Mouse (Mus musculus) liver, postnatal 0 days (tissue): ENCODE measurements around the gene Sdccag8. TPM values are rescaled to one million over a fixed set of nuclear protein-coding genes. Genes with fewer than 3 reads are reported as not detected.
A peak's percentile ranks its signal among the peaks of the same experiment; 100 is the strongest.

Experiments used
- ATAC-seq: fragments of 200-750 bp; cut with Nextera tagmentation; 2 replicates; pipeline ENCODE4 v1.8.0; 2017; ENCODE audit warnings: mild to moderate bottlenecking, moderate library complexity
- DNase-seq: peaks from one replicate; pipeline ENCODE4 v3.0.0-alpha.2; 2016
- H3K27ac ChIP-seq: fragments of 300-500 bp; sonication (generic); 2 replicates; pipeline ENCODE4 v1.5.1; 2014; ENCODE audit warnings: antibody characterized with exemption, moderate library complexity, mild to moderate bottlenecking, low read depth
- H3K27me3 ChIP-seq: fragments of 300-500 bp; sonication (generic); 2 replicates; pipeline ENCODE4 v1.6.1; 2014; ENCODE audit warnings: low read length, control low read depth, mixed read lengths; ENCODE audit not compliant: insufficient read depth
- H3K36me3 ChIP-seq: fragments of 300-500 bp; sonication (generic); replicated peaks from 2 replicates; pipeline ENCODE4 v1.6.1; 2014; ENCODE audit warnings: mild to moderate bottlenecking, control low read depth, low read length, moderate library complexity, mixed read lengths; ENCODE audit not compliant: insufficient read depth
- H3K4me1 ChIP-seq: fragments of 300-500 bp; sonication (generic); 2 replicates; pipeline ENCODE4 v1.6.1; 2014; ENCODE audit warnings: antibody characterized with exemption, mild to moderate bottlenecking, control low read depth; ENCODE audit not compliant: insufficient read depth
- H3K4me2 ChIP-seq: fragments of 300-500 bp; sonication (generic); 2 replicates; pipeline ENCODE4 v1.6.1; 2014; ENCODE audit warnings: low read depth, mild to moderate bottlenecking, low read length, moderate library complexity, mixed read lengths
- H3K4me3 ChIP-seq: fragments of 300-500 bp; sonication (generic); 2 replicates; pipeline ENCODE4 v1.5.1; 2014; ENCODE audit warnings: low read depth, low read length
- H3K9ac ChIP-seq: fragments of 300-500 bp; sonication (generic); replicated peaks from 2 replicates; pipeline ENCODE4 v1.6.1; 2014; ENCODE audit warnings: mild to moderate bottlenecking, moderate library complexity
- H3K9me3 ChIP-seq: fragments of 300-500 bp; sonication (generic); 2 replicates; pipeline ENCODE4 v1.6.1; 2016; ENCODE audit warnings: mild to moderate bottlenecking, control low read depth, low read length, mixed read lengths
- CTCF ChIP-seq: sonication (generic); IDR thresholded peaks from 2 replicates; pipeline ENCODE4 v1.5.1; 2016; ENCODE audit warnings: antibody characterized with exemption, low read depth
- EP300 ChIP-seq: IDR thresholded peaks from 2 replicates; pipeline ENCODE4 v1.6.1; 2016; ENCODE audit warnings: antibody characterized with exemption, low read depth, mild to moderate bottlenecking
- WGBS: fragments of 180-500 bp; shearing (Covaris S2); extraction: QIAGEN DNeasy Blood & Tissue Kit; methylation state at CpG from one replicate; pipeline ENCODE4 v1.1.7; 2014; ENCODE audit not compliant: insufficient replicate concordance; 5-methylcytosine and 5-hydroxymethylcytosine counted together
- polyA plus RNA-seq: library from polyadenylated mRNA; unstranded; fragments of >200 nt; fragmentation: Nextera tagmentation; extraction: Ambion mirVana; gene quantifications from 2 replicates; pipeline ENCODE4 v1.2.1, GENCODE M21; 2015

Sdccag8 gene
- polyA plus RNA-seq, 1 experiment from 2014 or later = 4.5 TPM

DNA sequence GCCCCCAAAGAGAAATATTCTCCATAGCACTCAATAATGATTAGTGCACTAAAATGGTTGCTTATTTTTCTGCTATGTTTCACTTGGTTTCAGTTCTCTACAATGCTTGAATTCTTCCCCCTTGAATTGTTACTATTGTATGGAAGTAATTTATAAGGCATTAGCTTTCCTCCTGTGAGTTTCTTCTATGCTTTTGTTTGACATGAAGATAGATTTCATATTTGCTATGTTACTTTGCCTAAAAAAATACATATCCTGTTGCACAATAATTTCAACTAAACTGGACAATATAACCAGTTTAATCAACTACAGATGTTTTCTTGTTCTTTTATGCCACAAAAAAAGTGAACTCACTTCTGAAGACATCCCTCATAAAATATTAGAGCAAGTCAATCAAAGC, 4.3 kb upstream of the Sdccag8 start:
- no peak overlapping the region for H3K4me2 ChIP-seq
- H3K27me3 ChIP-seq = no peaks in the 10 kb centered on the region
- no peak overlapping the region for H3K9ac ChIP-seq
- no peak for DNase-seq
- H3K4me3 ChIP-seq = no peak overlapping the region
- ATAC-seq = no peak
- TF ChIP-seq CTCF (no peak), EP300 (no peak)
- no peak overlapping the region for H3K27ac ChIP-seq
- peaks cover 17% of the 10 kb centered on the region for H3K4me1 ChIP-seq
- no peaks in the 10 kb centered on the region for H3K9me3 ChIP-seq
- no peaks in the 10 kb centered on the region for H3K36me3 ChIP-seq

DNA sequence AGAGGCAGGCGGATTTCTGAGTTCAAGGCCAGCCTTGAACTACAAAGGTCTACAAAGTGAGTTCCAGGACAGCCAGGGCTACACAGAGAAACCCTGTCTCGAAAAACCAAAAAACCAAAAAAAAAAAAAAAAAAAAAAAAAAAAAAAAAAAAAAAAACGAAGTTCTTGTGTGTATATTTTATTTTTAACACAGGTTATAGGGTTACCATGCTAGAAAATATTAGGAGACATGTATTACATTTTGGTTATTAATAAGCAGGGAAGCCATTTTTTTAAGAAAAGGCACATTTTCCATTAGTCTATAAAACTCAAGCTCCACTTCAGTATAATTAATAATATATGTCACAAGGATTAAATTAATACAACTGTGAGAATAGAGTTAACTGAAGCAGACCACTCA, 2.6 kb upstream of the Sdccag8 start:
- H3K36me3 ChIP-seq = no peaks in the 10 kb centered on the region
- no peak for DNase-seq
- H3K4me3 ChIP-seq = 0 out of 2 replicates have a peak overlapping the region, but pooled peaks have one; percentile 97
- no peaks in the 10 kb centered on the region for H3K9me3 ChIP-seq
- no peak overlapping the region for H3K9ac ChIP-seq
- peak overlapping the region; percentile 94; the same call in 1 of the 2 replicates for H3K27ac ChIP-seq
- ATAC-seq = no peak
- no peaks in the 10 kb centered on the region for H3K27me3 ChIP-seq
- WGBS = 61% methylated on average over 3 of the region's 3 CpGs
- no peak for TF ChIP-seq EP300
- TF ChIP-seq CTCF = no peak
- H3K4me1 ChIP-seq = peaks cover 17% of the 10 kb centered on the region
- peak overlapping the region; percentile 89 for H3K4me2 ChIP-seq

DNA sequence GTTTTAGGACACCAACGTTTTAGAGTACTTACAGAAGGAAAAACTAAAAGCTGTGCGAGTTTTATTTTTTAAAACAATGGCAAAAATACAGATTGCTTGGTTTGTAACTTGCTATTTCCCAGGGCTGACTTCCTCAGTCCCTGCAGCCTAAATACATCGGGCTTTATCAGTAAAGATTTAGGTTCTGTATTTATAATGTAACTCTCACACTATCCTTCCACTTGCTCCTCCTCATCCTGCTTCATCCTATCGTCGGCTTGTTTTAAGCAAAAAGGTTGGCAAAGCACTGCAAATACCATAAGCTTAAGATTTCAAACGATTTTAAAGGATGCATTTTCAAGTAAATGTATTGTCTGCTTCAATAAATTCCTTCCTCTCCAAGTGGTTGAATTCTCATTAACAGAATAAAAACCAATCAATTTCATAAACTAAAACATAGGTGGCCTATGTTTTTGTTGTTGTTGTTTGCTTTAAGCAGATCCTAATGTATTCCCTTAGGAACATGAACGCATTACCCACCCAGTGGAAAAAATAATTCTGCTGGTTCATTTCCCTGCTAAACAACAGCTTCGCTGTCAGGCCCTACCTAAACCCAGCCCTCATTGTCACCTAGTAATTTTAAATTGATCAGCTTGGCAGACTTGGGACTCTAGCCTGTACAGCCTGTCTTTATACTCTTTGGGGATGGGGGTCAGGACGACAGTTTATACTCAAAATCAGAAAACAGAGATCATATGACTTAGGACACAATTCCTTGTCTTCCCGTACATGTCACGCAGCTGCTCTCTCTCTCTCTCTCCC, 1.8 kb upstream of the Sdccag8 start:
- TF ChIP-seq EP300 (no peak), CTCF (no peak)

DNA sequence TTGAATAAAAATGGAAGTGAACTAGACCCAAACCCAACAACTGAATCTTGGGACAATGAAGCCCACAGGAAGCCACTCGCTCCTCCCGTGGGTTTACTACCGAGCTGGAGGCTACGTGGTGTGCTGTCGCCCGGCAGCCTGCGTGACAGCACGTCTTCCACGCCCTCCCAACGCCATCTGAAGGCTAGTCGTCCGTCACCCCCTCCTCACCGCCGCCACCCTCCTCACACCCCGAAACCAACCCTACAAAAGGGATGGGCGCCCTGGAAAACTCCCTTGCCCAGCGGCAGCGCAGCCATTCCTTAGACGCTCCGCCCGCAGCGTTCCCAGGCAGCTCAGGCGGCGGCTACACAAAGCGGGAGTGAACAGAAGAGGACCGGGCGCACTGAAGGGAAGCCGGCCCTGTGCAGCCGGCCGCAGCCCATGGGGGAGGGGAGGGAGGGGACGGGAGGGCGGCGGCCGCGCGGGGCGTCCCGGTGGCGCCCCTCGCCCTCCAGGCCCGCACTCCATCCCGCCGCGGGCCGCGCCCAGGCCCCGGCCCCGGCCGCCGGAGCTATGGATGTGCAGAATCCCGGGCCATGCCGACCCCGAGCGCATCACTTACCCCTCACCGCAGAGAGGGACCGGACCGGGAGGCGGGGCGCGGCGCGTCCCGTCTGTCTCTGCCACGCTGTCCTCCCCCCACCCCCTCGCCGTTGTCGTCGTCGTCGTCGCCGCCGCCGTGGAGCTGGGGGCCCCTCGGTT, 996 bp upstream of the Sdccag8 start:
- peaks cover 25% of the 10 kb centered on the region for H3K4me1 ChIP-seq
- H3K4me2 ChIP-seq = peak overlapping the region; percentile 89
- no peaks in the 10 kb centered on the region for H3K27me3 ChIP-seq
- peak overlapping the region; percentile 94 for H3K27ac ChIP-seq
- WGBS = under 1% methylated on average over 68 of the region's 75 CpGs
- peak overlapping the region; percentile 97 for H3K4me3 ChIP-seq
- peak overlapping the region; percentile 93 for H3K9ac ChIP-seq
- TF ChIP-seq EP300 (no peak), CTCF (no peak)
- ATAC-seq = peak; percentile 56
- peak; percentile 79 for DNase-seq
- no peaks in the 10 kb centered on the region for H3K9me3 ChIP-seq
- no peaks in the 10 kb centered on the region for H3K36me3 ChIP-seq

More for the DNA sequence above, 1.8 kb upstream of the Sdccag8 start:
- WGBS = 12% methylated on average over 11 of the region's 11 CpGs
- Histone ChIP-seq H3K9ac (peak overlapping the region; percentile 93), H3K36me3 (no peaks in the 10 kb centered on the region), H3K9me3 (no peaks in the 10 kb centered on the region), H3K4me1 (peaks cover 17% of the 10 kb centered on the region), H3K27ac (peak overlapping the region; percentile 94), H3K4me2 (peak overlapping the region; percentile 89), H3K4me3 (peak overlapping the region; percentile 97), H3K27me3 (no peaks in the 10 kb centered on the region)
- ATAC-seq = no peak
- DNase-seq = no peak

DNA sequence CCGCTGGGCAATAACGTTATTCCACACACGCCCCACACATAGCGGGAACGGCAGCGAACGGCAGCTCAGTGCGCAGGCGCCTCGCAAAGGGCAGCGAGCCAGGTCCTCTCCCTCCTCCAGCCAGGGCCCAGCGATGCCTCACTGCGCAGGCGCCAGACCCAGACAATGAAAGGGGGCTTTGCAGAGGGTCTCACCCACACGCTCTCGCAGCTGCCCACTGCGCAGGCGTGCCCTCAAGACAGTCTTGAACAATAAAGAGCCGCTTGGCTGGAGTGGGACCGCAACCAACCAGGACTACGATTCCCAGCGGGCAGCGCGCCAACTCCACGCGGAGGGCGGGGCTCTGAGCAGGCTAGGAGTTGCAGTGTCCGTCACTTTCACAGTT, 432 bp upstream of the Sdccag8 start, which contains the start of gene Cep170:
Gene Cep170 (minus strand): TSS at position 32 of the 385 bp plus-strand sequence.
- DNase-seq (peak; percentile 95), ATAC-seq (peak; percentile 77)
- TF ChIP-seq CTCF (no peak), EP300 (no peak)
- 0% methylated on average over 28 of the region's 28 CpGs for WGBS
- Histone ChIP-seq H3K4me2 (peak within 1 kb of the TSS; percentile 89), H3K27me3 (no peaks in the 10 kb centered on the region), H3K4me3 (peak within 1 kb of the TSS; percentile 97), H3K27ac (peak within 1 kb of the TSS; percentile 94), H3K4me1 (peaks cover 27% of the 10 kb centered on the region), H3K9ac (peak within 1 kb of the TSS; percentile 93), H3K36me3 (no peaks in the 10 kb centered on the region), H3K9me3 (no peaks in the 10 kb centered on the region)

GRCm38 (mm10) chr1:176816728-176817127, 2.3 kb downstream of the Sdccag8 start:
- H3K36me3 ChIP-seq = no peaks in the 10 kb centered on the region
- ATAC-seq (no peak), DNase-seq (no peak)
- no peak for TF ChIP-seq CTCF
- TF ChIP-seq EP300 = no peak
- 48% methylated on average over 4 of the region's 4 CpGs for WGBS
- H3K27me3 ChIP-seq = no peaks in the 10 kb centered on the region
- no peak overlapping the region for H3K4me3 ChIP-seq
- H3K9ac ChIP-seq = no peak overlapping the region
- no peak overlapping the region for H3K27ac ChIP-seq
- no peak overlapping the region for H3K4me2 ChIP-seq
- peaks cover 28% of the 10 kb centered on the region for H3K4me1 ChIP-seq
- no peaks in the 10 kb centered on the region for H3K9me3 ChIP-seq
